ENCODE assay signal across 6 mouse cellular contexts in genomic region chr11:28371381-28371780, GRCm38 (mm10). TPM values are rescaled to one million over a fixed set of nuclear protein-coding genes. Genes with fewer than 3 reads are reported as not detected.
DNase-seq lines count a peak whose midpoint lies in the region; ATAC-seq lines count a peak whose summit lies in the region.
"Not testable (repeated sequence)": the region's sequence is repeated elsewhere in the genome, so short reads cannot be mapped to it uniquely, and the experiment has no call there.
"Had no signal": no experiment of that assay in that cellular context is flagged by ENCODE, and none has a peak within 500 bp of the region (broad histone marks: within the 10 kb centered on the region; RNA-seq: fewer than 3 reads in every experiment).

No protein-coding gene starts in this region.

- not testable (repeated sequence) for H3K27ac ChIP-seq in intestine, embryonic 15.5 days

- peak; percentile 53; the same call in 1 of the 2 replicates for ATAC-seq in intestine, embryonic 15.5 days

- 67% methylated on average over 5 of the region's 5 CpGs for WGBS in intestine, embryonic 15.5 days

- H3K4me2 ChIP-seq in intestine, embryonic 15.5 days (replicated peaks): not testable (repeated sequence)

- H3K9me3 ChIP-seq in intestine, embryonic 15.5 days: not testable (repeated sequence)

- not testable (repeated sequence) for H3K9ac ChIP-seq in intestine, embryonic 15.5 days

- not testable (repeated sequence) for H3K27me3 ChIP-seq in intestine, embryonic 15.5 days (replicated peaks)

- DNase-seq in ES-CJ7 (ENCODE audit: low read depth, low spot score) (peak; percentile 63), R1 (ENCODE audit: low read depth, low spot score) (peak; percentile 72), ZHBTc4 (ENCODE audit: low read depth, low spot score) (peak; percentile 50)
- peak; percentile 40 for DNase-seq in heart, adult 11 months

- not testable (repeated sequence) for H3K36me3 ChIP-seq in intestine, embryonic 15.5 days

- not testable (repeated sequence) for H3K4me3 ChIP-seq in intestine, embryonic 15.5 days (replicated peaks)

- not testable (repeated sequence) for H3K4me1 ChIP-seq in intestine, embryonic 15.5 days (replicated peaks)

RNA-seq across cellular contexts. Expression of gene Gm6685, which starts 31.7 kb away (rescaled TPM):
- polyA plus RNA-seq in intestine, embryonic 15.5 days (2015; fragmentation: Nextera tagmentation; extraction: Ambion mirVana): 0.34 TPM in 1 of 2 replicates, not detected in the other
- polyA plus RNA-seq: CD4-positive, CD25-positive, alpha-beta regulatory T cell, adult 4 months had no signal
